Mouse (Mus musculus): Measurements from ENCODE around the gene Kif17. TPM values are rescaled to one million over a fixed set of nuclear protein-coding genes. Genes with fewer than 3 reads are reported as not detected.
A peak's percentile ranks its signal among the peaks of the same experiment; 100 is the strongest.

Kif17 gene
- total RNA-seq, 1 experiment = 0.40 TPM

- no peak for TF ChIP-seq ZNF384 (IDR thresholded peaks at IDR 0.05; ENCODE audit: low read depth, low read length)
- TF ChIP-seq ZC3H11A (IDR thresholded peaks at IDR 0.05; ENCODE audit: borderline replicate concordance, low read depth, low read length) = no peak
- TF ChIP-seq HCFC1 (IDR thresholded peaks at IDR 0.05; ENCODE audit: borderline replicate concordance, insufficient read depth, low read length) = no peak
- TF ChIP-seq CHD2 (IDR thresholded peaks at IDR 0.05; ENCODE audit: low read depth, low read length) = no peak
- Histone ChIP-seq H3K9me3 (ENCODE audit: control insufficient read depth, insufficient read depth, low read depth, low read length) (no peaks in the 10 kb centered on the region), H3K9ac (ENCODE audit: insufficient read depth, low read depth, low read length, poor library complexity, severe bottlenecking) (peak overlapping the region; percentile 78), H3K4me3 (ENCODE audit: insufficient read depth in 1 of 2, low read depth in 1 of 2, low read length in 2 of 2, poor library complexity in 1 of 2, severe bottlenecking in 1 of 2) (peak overlapping the region; percentile 71 to 72), H3K36me3 (ENCODE audit: control insufficient read depth, insufficient read depth, low read length, poor library complexity, severe bottlenecking) (peaks cover 14% of the 10 kb centered on the region; the same call in 1 of the 2 replicates), H3K27ac (ENCODE audit: insufficient read depth, low read depth, low read length, poor library complexity, severe bottlenecking) (no peak overlapping the region), H3K4me1 (ENCODE audit: control insufficient read depth in 2 of 2, insufficient read depth in 2 of 2, low read length in 2 of 2, poor library complexity in 1 of 2) (peaks cover 5 to 7% of the 10 kb centered on the region in 2 experiments; a peak in 2 of 4 replicates)
- DNase-seq (ENCODE audit: low read depth, low spot score) = no peak
- in situ Hi-C loops (cut with MboI; ENCODE audit: low sequenced_read_pairs in 2 of 2, unreplicated experiment in 2 of 2) = no loop called here
These were observed 53.5 kb downstream of the Kif17 start for GRCm38 (mm10) chr4:138303742-138304141.

- peak; percentile 98 for DNase-seq (ENCODE audit: low read depth, low spot score)
- H3K27ac ChIP-seq (ENCODE audit: insufficient read depth, low read depth, low read length, poor library complexity, severe bottlenecking) = peak within 1 kb of the TSS; percentile 32; the same call in 1 of the 2 replicates
- in situ Hi-C loops (cut with MboI; ENCODE audit: low sequenced_read_pairs in 2 of 2, unreplicated experiment in 2 of 2) = no loop called here
- H3K4me3 ChIP-seq (ENCODE audit: insufficient read depth in 1 of 2, low read depth in 1 of 2, low read length in 2 of 2, poor library complexity in 1 of 2, severe bottlenecking in 1 of 2) = peak within 1 kb of the TSS; percentile 89 to 97
- no peaks in the 10 kb centered on the region for H3K9me3 ChIP-seq (ENCODE audit: control insufficient read depth, insufficient read depth, low read depth, low read length)
- H3K36me3 ChIP-seq (ENCODE audit: control insufficient read depth, insufficient read depth, low read length, poor library complexity, severe bottlenecking) = peaks cover 19% of the 10 kb centered on the region
- H3K9ac ChIP-seq (ENCODE audit: insufficient read depth, low read depth, low read length, poor library complexity, severe bottlenecking) = peak within 1 kb of the TSS; percentile 96
- peaks cover 5 to 7% of the 10 kb centered on the region in 2 experiments; a peak in 2 of 4 replicates for H3K4me1 ChIP-seq (ENCODE audit: control insufficient read depth in 2 of 2, insufficient read depth in 2 of 2, low read length in 2 of 2, poor library complexity in 1 of 2)
- no peak for TF ChIP-seq ZNF384 (IDR thresholded peaks at IDR 0.05; ENCODE audit: low read depth, low read length)
- no peak for TF ChIP-seq ZC3H11A (IDR thresholded peaks at IDR 0.05; ENCODE audit: borderline replicate concordance, low read depth, low read length)
- TF ChIP-seq CHD2 (IDR thresholded peaks at IDR 0.05; ENCODE audit: low read depth, low read length) = peak; percentile 85
- TF ChIP-seq HCFC1 (IDR thresholded peaks at IDR 0.05; ENCODE audit: borderline replicate concordance, insufficient read depth, low read length) = peak; percentile 87
- TF ChIP-seq MAFK (IDR thresholded peaks at IDR 0.05; ENCODE audit: insufficient read depth, low read depth, low read length) = no peak
These were observed 54.3 kb downstream of the Kif17 start, which contains the start of gene Ddost for GRCm38 (mm10) chr4:138304340-138305104. Gene Ddost, plus strand, starts transcription at chr4:138304730.

DNA sequence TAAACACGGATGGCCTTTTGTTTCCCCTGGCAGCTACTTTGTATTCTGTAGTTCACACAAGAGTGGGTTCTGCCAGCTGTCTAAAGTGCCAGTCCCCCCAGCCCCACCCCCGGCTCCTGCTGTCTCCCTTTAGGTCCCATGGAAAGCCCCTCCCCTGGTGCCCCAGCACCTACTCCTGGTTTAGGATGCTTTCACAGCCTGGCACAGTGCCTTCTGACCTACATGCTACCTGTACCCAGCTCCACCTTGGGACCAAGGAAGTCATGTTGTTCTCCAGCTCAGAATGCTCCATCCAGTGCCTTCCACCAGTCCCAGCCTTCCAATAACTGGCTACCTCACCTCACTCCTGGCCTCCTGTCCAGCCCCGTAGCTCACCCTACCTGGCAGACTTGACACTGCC, 56.8 kb downstream of the Kif17 start:
- Histone ChIP-seq H3K4me3 (ENCODE audit: insufficient read depth in 1 of 2, low read depth in 1 of 2, low read length in 2 of 2, poor library complexity in 1 of 2, severe bottlenecking in 1 of 2) (no peak overlapping the region), H3K4me1 (ENCODE audit: control insufficient read depth in 2 of 2, insufficient read depth in 2 of 2, low read length in 2 of 2, poor library complexity in 1 of 2) (peaks cover 5 to 7% of the 10 kb centered on the region in 2 experiments; a peak in 2 of 4 replicates), H3K36me3 (ENCODE audit: control insufficient read depth, insufficient read depth, low read length, poor library complexity, severe bottlenecking) (peaks cover 42% of the 10 kb centered on the region), H3K9ac (ENCODE audit: insufficient read depth, low read depth, low read length, poor library complexity, severe bottlenecking) (no peak overlapping the region), H3K9me3 (ENCODE audit: control insufficient read depth, insufficient read depth, low read depth, low read length) (no peaks in the 10 kb centered on the region), H3K27ac (ENCODE audit: insufficient read depth, low read depth, low read length, poor library complexity, severe bottlenecking) (no peak overlapping the region)
- TF ChIP-seq HCFC1 (IDR thresholded peaks at IDR 0.05; ENCODE audit: borderline replicate concordance, insufficient read depth, low read length) = no peak
- TF ChIP-seq MAFK (IDR thresholded peaks at IDR 0.05; ENCODE audit: insufficient read depth, low read depth, low read length) = no peak
- no peak for TF ChIP-seq CHD2 (IDR thresholded peaks at IDR 0.05; ENCODE audit: low read depth, low read length)
- TF ChIP-seq ZNF384 (IDR thresholded peaks at IDR 0.05; ENCODE audit: low read depth, low read length) = no peak
- TF ChIP-seq ZC3H11A (IDR thresholded peaks at IDR 0.05; ENCODE audit: borderline replicate concordance, low read depth, low read length) = no peak
- no peak for DNase-seq (ENCODE audit: low read depth, low spot score)
- in situ Hi-C loops (cut with MboI; ENCODE audit: low sequenced_read_pairs in 2 of 2, unreplicated experiment in 2 of 2) = no loop called here

DNA sequence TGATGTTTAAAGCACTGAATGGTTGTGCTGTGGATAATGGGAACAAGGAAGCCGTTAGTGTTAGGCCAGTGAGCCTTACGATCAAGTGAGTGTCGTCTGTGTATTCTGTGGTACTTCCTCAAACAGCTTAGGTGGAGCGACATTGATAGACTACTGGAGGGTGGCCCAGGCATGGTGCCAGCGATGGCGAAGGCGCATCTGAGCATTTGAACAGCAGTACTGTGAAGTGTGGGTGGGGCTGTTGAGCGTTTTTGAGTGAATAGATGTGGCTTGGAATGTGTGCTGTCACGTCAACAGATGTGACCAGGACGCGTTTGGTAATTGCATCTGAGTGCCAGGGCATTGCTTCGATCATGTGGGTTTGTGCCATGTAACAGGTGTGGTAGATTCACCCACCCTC, 57.5 kb downstream of the Kif17 start:
- Histone ChIP-seq H3K9me3 (ENCODE audit: control insufficient read depth, insufficient read depth, low read depth, low read length) (no peaks in the 10 kb centered on the region), H3K36me3 (ENCODE audit: control insufficient read depth, insufficient read depth, low read length, poor library complexity, severe bottlenecking) (peaks cover 47% of the 10 kb centered on the region), H3K27ac (ENCODE audit: insufficient read depth, low read depth, low read length, poor library complexity, severe bottlenecking) (no peak overlapping the region), H3K9ac (ENCODE audit: insufficient read depth, low read depth, low read length, poor library complexity, severe bottlenecking) (no peak overlapping the region), H3K4me1 (ENCODE audit: control insufficient read depth in 2 of 2, insufficient read depth in 2 of 2, low read length in 2 of 2, poor library complexity in 1 of 2) (peaks cover 5 to 7% of the 10 kb centered on the region in 2 experiments; a peak in 2 of 4 replicates), H3K4me3 (ENCODE audit: insufficient read depth in 1 of 2, low read depth in 1 of 2, low read length in 2 of 2, poor library complexity in 1 of 2, severe bottlenecking in 1 of 2) (no peak overlapping the region)
- TF ChIP-seq HCFC1 (IDR thresholded peaks at IDR 0.05; ENCODE audit: borderline replicate concordance, insufficient read depth, low read length) (no peak), ZC3H11A (IDR thresholded peaks at IDR 0.05; ENCODE audit: borderline replicate concordance, low read depth, low read length) (no peak), CHD2 (IDR thresholded peaks at IDR 0.05; ENCODE audit: low read depth, low read length) (no peak), MAFK (IDR thresholded peaks at IDR 0.05; ENCODE audit: insufficient read depth, low read depth, low read length) (no peak), ZNF384 (IDR thresholded peaks at IDR 0.05; ENCODE audit: low read depth, low read length) (no peak)
- DNase-seq (ENCODE audit: low read depth, low spot score) = no peak
- in situ Hi-C loops (cut with MboI; ENCODE audit: low sequenced_read_pairs in 2 of 2, unreplicated experiment in 2 of 2) = no loop called here
